Mouse (Mus musculus): Measurements from ENCODE around the gene Olfr1395.

Olfr1395 gene

DNA sequence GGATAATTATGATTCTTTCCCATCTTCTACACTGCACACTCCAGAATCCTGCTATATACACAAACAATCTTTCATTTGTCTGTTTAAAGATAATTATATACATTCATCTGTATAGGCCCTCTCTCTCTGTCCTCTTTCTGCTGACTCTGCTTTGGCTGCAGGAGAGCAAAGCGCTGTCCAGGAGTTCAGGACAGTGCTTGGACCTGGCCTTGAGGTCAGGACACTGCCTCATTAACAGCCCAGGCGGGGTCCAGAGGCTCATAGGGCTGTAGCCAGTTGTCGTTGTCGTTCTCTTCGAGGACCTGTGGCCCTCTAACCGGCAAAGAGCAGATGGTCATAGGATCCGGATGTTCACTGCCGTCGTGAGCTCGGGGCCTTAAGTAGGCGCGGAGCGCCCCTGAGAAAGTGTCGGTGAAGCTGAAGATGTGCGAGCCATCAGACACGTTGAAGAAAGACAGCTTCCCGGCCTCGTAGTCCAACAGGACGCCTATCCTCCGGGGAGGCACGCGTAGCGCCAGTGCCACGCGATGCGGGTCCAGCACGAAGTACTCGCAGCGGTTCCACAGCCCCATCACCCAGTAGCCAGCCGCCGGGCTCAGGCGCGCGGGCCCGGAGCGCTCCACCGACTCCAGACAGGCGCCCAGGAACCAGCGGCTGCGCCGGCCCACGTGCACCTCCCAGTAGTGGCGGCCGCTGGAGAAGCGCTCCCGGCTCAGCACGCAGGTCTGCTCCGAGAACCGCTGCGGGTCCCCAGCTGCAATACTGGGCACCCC, 27.0 kb downstream of the Olfr1395 start:
- in situ Hi-C loops (cut with MseI, MboI), result no loop called here

DNA sequence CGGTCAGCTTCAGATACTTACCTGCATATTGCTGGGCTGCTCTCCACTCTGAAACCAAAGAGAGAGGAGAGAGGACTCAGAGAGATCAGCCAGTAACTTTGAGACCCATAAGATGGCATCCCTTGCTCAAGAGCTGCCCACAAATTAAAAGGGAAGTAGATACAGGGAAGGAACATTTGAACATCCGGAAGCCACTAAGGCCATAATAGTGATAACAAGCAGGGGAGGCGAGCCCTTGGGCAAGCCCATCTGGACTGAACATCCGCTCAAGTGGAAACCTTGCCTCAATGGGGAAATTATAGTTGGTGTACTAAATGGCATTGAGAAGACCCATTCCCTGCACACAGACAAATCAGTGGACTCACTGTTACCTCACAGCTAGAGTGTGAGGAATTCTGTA, 28.5 kb downstream of the Olfr1395 start:
- in situ Hi-C loops (cut with MseI, MboI), result no loop called here

DNA sequence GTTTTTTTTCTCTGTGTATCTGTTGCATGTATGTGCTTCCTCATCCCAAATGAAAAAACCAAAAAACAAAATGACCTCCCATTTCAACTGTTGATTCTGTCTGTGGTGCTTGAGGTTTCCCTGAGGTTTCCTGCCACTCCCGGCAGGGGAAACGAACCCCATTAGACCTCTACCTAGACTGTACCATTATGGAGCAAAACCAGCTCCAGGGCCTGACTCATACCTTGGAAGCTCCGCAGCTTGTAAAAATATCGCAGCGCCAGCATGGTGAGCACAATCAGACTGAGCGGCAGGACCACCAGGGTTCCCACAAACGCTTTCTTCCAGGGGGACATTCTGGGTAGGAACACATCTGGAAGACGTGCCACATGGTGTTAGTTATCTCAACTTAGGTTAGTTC, 33.3 kb downstream of the Olfr1395 start:
- in situ Hi-C loops (cut with MseI, MboI), result loop anchor here in 1 of 2 experiments (25.0 kb wide), 1 partner anchor 362 kb away; the partner anchor contains the start of genes Olfr1381 and Olfr1382

- in situ Hi-C loops (cut with MseI, MboI), result loop anchor here in 1 of 2 experiments (25.0 kb wide), 1 partner anchor 361 kb away; the partner anchor contains the start of genes Olfr1381 and Olfr1382
These were observed 34.1 kb downstream of the Olfr1395 start for GRCm38 (mm10) chr11:49176047-49176779.

- in situ Hi-C loops (cut with MseI, MboI), result loop anchor here (10.0 to 25.0 kb wide), 2 partner anchors 232 to 354 kb away; partner anchors contain the start of genes Olfr1381 (in 1 of the 2) and Olfr1382 (in 1 of the 2)
These were observed 41.1 kb downstream of the Olfr1395 start for GRCm38 (mm10) chr11:49183172-49183571.

- in situ Hi-C loops (cut with MseI, MboI), result loop anchor here (5.0 to 25.0 kb wide), 3 partner anchors 86 to 351 kb away; partner anchors contain the start of genes Olfr1381 (in 1 of the 2) and Olfr1382 (in 1 of the 2)
These were observed 44.4 kb downstream of the Olfr1395 start for GRCm38 (mm10) chr11:49186452-49186851.

- in situ Hi-C loops (cut with MseI, MboI), result loop anchor here (5.0 to 25.0 kb wide), 3 partner anchors 85 to 350 kb away; partner anchors contain the start of genes Olfr1381 (in 1 of the 2) and Olfr1382 (in 1 of the 2)
These were observed 44.9 kb downstream of the Olfr1395 start, which contains the start of gene Btnl9 for GRCm38 (mm10) chr11:49186955-49187488. Btnl9 (minus strand) TSS chr11:49187159.

DNA sequence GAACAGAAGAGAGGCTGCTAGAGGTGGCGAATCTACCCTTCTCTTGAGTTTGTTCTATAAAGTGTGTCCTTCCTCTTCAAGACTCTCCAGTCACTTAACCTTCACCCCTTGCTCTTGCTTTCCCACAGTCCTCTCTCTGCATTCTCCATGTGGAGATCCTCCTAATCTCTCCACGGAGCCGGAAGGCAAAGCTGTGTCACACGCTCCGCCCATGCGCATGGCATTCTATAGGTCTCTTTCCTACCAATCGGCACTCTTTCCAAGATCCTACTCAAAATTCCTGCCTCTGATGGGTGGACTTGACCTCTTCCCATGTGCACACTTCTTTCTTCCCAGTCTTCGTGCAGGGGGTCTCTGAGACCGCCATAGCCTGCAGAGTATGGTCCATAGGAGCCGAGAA, 45.6 kb downstream of the Olfr1395 start:
- in situ Hi-C loops (cut with MseI, MboI), result loop anchor here (5.0 to 25.0 kb wide), 3 partner anchors 85 to 350 kb away; partner anchors contain the start of genes Olfr1381 (in 1 of the 2) and Olfr1382 (in 1 of the 2)

DNA sequence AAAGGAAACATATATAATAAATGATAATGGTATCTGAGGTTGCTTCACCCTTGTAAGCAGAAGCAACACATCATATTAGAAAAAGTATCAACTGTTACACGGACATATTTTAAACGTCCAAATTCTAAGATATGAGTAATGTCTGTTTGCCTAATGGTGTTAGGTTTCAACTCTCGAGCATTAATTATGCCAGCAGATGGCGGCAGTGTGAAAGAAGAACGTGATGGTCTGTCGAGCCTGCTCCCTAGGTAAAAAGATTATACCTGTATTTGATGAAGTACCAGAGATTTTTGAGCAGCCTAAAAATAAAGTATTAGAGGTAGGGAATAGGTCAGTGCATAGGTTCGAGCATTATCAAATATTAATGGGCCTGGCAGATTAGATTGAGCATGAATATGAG, 47.7 kb downstream of the Olfr1395 start:
- in situ Hi-C loops (cut with MseI, MboI), result loop anchor here (5.0 to 25.0 kb wide), 3 partner anchors 83 to 348 kb away; partner anchors contain the start of genes Olfr1381 (in 1 of the 2) and Olfr1382 (in 1 of the 2)

DNA sequence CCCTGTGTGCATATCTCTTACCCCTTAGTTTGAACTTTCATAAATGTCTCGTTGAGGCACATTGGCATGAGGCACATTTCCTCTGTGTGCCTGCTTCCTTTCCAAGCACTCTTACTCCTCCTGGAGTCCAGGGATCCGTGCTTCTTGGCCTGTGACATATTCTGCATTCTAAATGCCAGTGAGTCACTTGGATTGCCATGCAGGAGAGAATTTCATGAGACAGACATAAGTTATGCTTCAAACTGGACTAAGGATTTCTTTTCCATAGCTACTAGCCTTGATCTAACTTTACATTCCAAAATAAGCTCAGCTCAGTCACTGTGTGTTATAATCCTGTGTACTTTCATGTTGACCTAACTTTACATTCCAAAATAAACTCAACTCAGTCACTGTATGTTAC, 49.0 kb downstream of the Olfr1395 start:
- in situ Hi-C loops (cut with MseI, MboI), result loop anchor here in 1 of 2 experiments (5.0 to 25.0 kb wide), 2 partner anchors 81 to 346 kb away; partner anchors contain the start of genes Olfr1381 and Olfr1382

GRCm38 (mm10) chr11:49194771-49195170, 52.7 kb downstream of the Olfr1395 start:
- in situ Hi-C loops (cut with MseI, MboI), result loop anchor here in 1 of 2 experiments (5.0 to 25.0 kb wide), 2 partner anchors 78 to 343 kb away; partner anchors contain the start of genes Olfr1381 and Olfr1382

- in situ Hi-C loops (cut with MseI, MboI), result loop anchor here in 1 of 2 experiments (25.0 kb wide), 1 partner anchor 341 kb away; the partner anchor contains the start of genes Olfr1381 and Olfr1382
These were observed 53.8 kb downstream of the Olfr1395 start for GRCm38 (mm10) chr11:49195819-49196322.

Measured in mouse trophoblast stem cell (cell line).